Mouse (Mus musculus) liver, embryonic 12.5 days (tissue): ENCODE data around the gene Maea. TPM values are rescaled to one million over a fixed set of nuclear protein-coding genes. Genes with fewer than 3 reads are reported as not detected.
"Not testable (repeated sequence)": the region's sequence is repeated elsewhere in the genome, so short reads cannot be mapped to it uniquely, and the experiment has no call there.

Experiments used
- ATAC-seq: fragments of 200-750 bp; cut with Nextera tagmentation; 2 replicates; pipeline ENCODE4 v1.8.0; 2017; ENCODE audit warnings: moderate number of reproducible peaks, mild to moderate bottlenecking, moderate library complexity
- H3K27ac ChIP-seq: fragments of 300-500 bp; sonication (generic); 2 replicates; pipeline ENCODE4 v1.5.1; 2016; ENCODE audit warnings: mild to moderate bottlenecking
- H3K27me3 ChIP-seq: fragments of 300-500 bp; sonication (generic); replicated peaks from 2 replicates; pipeline ENCODE4 v1.6.1; 2016; ENCODE audit warnings: mild to moderate bottlenecking, moderate library complexity
- H3K36me3 ChIP-seq: fragments of 300-500 bp; sonication (generic); 2 replicates; pipeline ENCODE4 v1.6.1; 2016; ENCODE audit warnings: mild to moderate bottlenecking, moderate library complexity
- H3K4me1 ChIP-seq: fragments of 300-500 bp; sonication (generic); 2 replicates; pipeline ENCODE4 v1.6.1; 2016
- H3K4me2 ChIP-seq: fragments of 300-500 bp; sonication (generic); 2 replicates; pipeline ENCODE4 v1.6.1; 2016; ENCODE audit warnings: mild to moderate bottlenecking, moderate library complexity
- H3K4me3 ChIP-seq: fragments of 300-500 bp; sonication (generic); 2 replicates; pipeline ENCODE4 v1.5.1; 2016; ENCODE audit warnings: mild to moderate bottlenecking, moderate library complexity
- H3K9ac ChIP-seq: fragments of 300-500 bp; sonication (generic); 2 replicates; pipeline ENCODE4 v1.6.1; 2016; ENCODE audit warnings: mild to moderate bottlenecking, moderate library complexity
- H3K9me3 ChIP-seq: fragments of 300-500 bp; sonication (generic); replicated peaks from 2 replicates; pipeline ENCODE4 v1.6.1; 2016; ENCODE audit warnings: mild to moderate bottlenecking, moderate library complexity
- WGBS: fragments of 180-500 bp; shearing (Covaris S2); methylation state at CpG from one replicate; pipeline ENCODE4 v1.1.7; 2016; ENCODE audit not compliant: insufficient replicate concordance; 5-methylcytosine and 5-hydroxymethylcytosine counted together
- polyA plus RNA-seq: library from polyadenylated mRNA; unstranded; fragments of >200 nt; fragmentation: Nextera tagmentation; extraction: Ambion mirVana; gene quantifications from 2 replicates; pipeline ENCODE4 v1.2.1, GENCODE M21; 2016

Gene Maea
- polyA plus RNA-seq, 1 experiment from 2014 or later: 67.7 TPM

- WGBS: 58% methylated on average over 3 of the region's 3 CpGs
- H3K36me3 ChIP-seq: peaks cover 30% of the 10 kb centered on the region
Measured at GRCm38 (mm10) chr5:33342248-33342647, 6.9 kb downstream of the Maea start.

GRCm38 (mm10) chr5:33342821-33343220 lies 7.5 kb downstream of the Maea start:
- Histone ChIP-seq H3K27ac (no peak overlapping the region), H3K36me3 (peaks cover 30% of the 10 kb centered on the region), H3K4me3 (no peak overlapping the region), H3K4me2 (no peak overlapping the region), H3K4me1 (peaks cover 51% of the 10 kb centered on the region), H3K9ac (no peak overlapping the region), H3K9me3 (no peaks in the 10 kb centered on the region), H3K27me3 (no peaks in the 10 kb centered on the region)
- ATAC-seq: no peak

More at GRCm38 (mm10) chr5:33342248-33342647, 6.9 kb downstream of the Maea start:
- H3K9ac ChIP-seq, H3K4me3 ChIP-seq, H3K27ac ChIP-seq, H3K9me3 ChIP-seq, H3K4me2 ChIP-seq, H3K27me3 ChIP-seq, ATAC-seq: not testable (repeated sequence)
- H3K4me1 ChIP-seq: peaks cover 57% of the 10 kb centered on the region

DNA sequence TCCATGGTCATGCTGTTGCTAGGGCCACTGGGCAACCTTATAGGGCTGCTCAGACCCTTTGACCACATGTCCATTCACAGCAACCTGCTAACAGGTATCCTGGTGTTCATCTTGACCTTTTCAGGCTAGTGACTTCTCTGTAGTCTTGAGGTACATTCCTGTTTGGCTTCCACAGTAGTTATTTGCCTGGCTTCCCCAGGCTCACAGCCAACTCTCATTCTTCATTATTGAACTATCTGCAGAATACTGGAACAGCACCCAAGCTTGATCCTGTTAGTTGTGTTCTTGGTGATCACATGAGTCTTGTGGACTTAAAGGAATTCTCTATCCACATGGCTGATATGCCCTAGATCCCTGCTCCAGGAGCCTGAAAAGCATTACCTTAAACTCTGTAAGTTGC lies 8.3 kb downstream of the Maea start:
- H3K4me1 ChIP-seq: peaks cover 46% of the 10 kb centered on the region
- H3K9me3 ChIP-seq: no peaks in the 10 kb centered on the region
- H3K4me3 ChIP-seq: no peak overlapping the region
- H3K27ac ChIP-seq: no peak overlapping the region
- peak overlapping the region; percentile 21; the same call in 1 of the 2 replicates for H3K4me2 ChIP-seq
- H3K9ac ChIP-seq: no peak overlapping the region
- H3K36me3 ChIP-seq: peaks cover 25% of the 10 kb centered on the region
- H3K27me3 ChIP-seq: no peaks in the 10 kb centered on the region
- ATAC-seq: no peak

DNA sequence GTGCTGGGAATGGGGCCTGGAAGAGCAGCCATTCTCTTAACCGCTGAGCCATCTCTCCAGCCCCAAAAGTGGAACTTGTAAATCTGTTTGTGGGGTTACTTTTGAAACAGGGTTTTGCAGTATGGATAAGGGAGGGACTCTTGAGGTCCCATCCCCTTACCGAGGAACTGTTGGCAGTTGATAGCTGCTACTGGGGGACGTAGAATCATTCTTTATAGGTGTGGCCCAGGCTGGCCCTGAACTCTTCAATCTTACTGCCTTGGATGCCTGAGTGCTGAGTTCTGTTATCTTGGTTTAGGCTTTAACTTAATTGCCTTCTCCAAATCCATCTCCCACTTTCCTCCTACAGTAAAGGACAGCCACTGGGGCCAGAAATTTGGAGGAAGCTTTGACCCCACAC lies 8.8 kb downstream of the Maea start:
- Histone ChIP-seq H3K9me3 (no peaks in the 10 kb centered on the region), H3K4me3 (no peak overlapping the region), H3K36me3 (peaks cover 20% of the 10 kb centered on the region), H3K4me1 (peaks cover 46% of the 10 kb centered on the region), H3K27me3 (no peaks in the 10 kb centered on the region), H3K4me2 (peak overlapping the region; percentile 21), H3K27ac (0 out of 2 replicates have a peak overlapping the region, but pooled peaks have one; percentile 17), H3K9ac (no peak overlapping the region)
- WGBS: 38% methylated on average over 3 of the region's 3 CpGs
- ATAC-seq: peak; percentile 92

- Histone ChIP-seq H3K9ac (no peak overlapping the region), H3K4me1 (peaks cover 57% of the 10 kb centered on the region), H3K4me3 (no peak overlapping the region), H3K4me2 (no peak overlapping the region), H3K27me3 (no peaks in the 10 kb centered on the region), H3K36me3 (peaks cover 10% of the 10 kb centered on the region; the same call in 1 of the 2 replicates), H3K27ac (no peak overlapping the region), H3K9me3 (no peaks in the 10 kb centered on the region)
- ATAC-seq: no peak
- 53% methylated on average over 3 of the region's 3 CpGs for WGBS
Measured at GRCm38 (mm10) chr5:33347620-33348019, 12.3 kb downstream of the Maea start.

DNA sequence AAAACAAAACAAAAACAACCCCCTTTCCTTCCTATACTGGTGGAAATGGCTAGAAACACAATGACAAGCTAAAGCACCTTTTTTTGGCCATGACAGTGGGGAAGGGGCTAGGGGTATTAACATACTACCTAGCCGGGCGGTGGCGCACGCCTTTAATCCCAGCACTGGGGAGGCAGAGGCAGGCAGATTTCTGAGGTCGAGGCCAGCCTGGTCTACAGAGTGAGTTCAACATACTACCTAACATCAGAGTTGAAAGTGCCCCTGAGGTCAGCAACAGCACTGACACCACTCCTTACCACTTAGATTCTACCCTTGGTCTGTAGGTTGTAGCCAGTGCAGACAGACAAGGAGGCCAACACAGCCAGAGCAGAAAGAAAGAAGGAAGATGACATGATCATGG lies 13.9 kb downstream of the Maea start:
- Histone ChIP-seq H3K4me1 (peaks cover 50% of the 10 kb centered on the region), H3K4me3 (no peak overlapping the region)

GRCm38 (mm10) chr5:33349706-33350105 lies 14.4 kb downstream of the Maea start:
- ATAC-seq: no peak
- 68% methylated on average over 4 of the region's 4 CpGs for WGBS
- no peak overlapping the region for H3K4me2 ChIP-seq

More for the DNA sequence above, 13.9 kb downstream of the Maea start:
- 85% methylated on average over 5 of the region's 5 CpGs for WGBS
- Histone ChIP-seq H3K27me3 (no peaks in the 10 kb centered on the region), H3K36me3 (peaks cover 10% of the 10 kb centered on the region; the same call in 1 of the 2 replicates), H3K27ac (no peak overlapping the region), H3K4me2 (no peak overlapping the region), H3K9me3 (no peaks in the 10 kb centered on the region), H3K9ac (no peak overlapping the region)
- no peak for ATAC-seq

GRCm38 (mm10) chr5:33351556-33352272 lies 16.4 kb downstream of the Maea start:
- 0 out of 2 replicates have a peak overlapping the region, but pooled peaks have one; percentile 4 for H3K4me2 ChIP-seq
- ATAC-seq: no peak

More at GRCm38 (mm10) chr5:33349706-33350105, 14.4 kb downstream of the Maea start:
- H3K36me3 ChIP-seq: peaks cover 8% of the 10 kb centered on the region; the same call in 1 of the 2 replicates
- no peak overlapping the region for H3K27ac ChIP-seq
- H3K27me3 ChIP-seq: no peaks in the 10 kb centered on the region
- H3K4me3 ChIP-seq: no peak overlapping the region
- peaks cover 44% of the 10 kb centered on the region for H3K4me1 ChIP-seq
- H3K9ac ChIP-seq: no peak overlapping the region
- H3K9me3 ChIP-seq: no peaks in the 10 kb centered on the region

DNA sequence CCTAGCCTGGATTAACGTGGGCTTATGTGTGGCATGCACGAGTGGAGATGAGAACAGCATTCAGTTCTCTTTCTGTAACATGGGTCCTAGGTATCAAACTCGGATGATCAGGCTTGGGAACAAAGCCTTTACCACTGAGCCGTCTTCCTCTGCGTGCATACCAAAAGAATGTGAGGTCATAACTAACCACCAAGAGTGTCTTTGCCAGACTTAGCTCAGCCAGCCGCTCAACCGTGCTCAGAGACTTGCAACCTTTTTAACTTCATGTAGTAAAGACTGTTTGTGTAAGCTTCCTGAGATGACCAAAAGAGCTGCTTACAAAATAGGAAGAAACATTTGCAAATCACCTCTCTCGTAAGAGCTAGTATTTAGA lies 16.9 kb downstream of the Maea start:
- Histone ChIP-seq H3K36me3 (no peaks in the 10 kb centered on the region), H3K4me2 (0 out of 2 replicates have a peak overlapping the region, but pooled peaks have one; percentile 4), H3K9ac (no peak overlapping the region), H3K27ac (no peak overlapping the region), H3K9me3 (no peaks in the 10 kb centered on the region), H3K4me1 (peaks cover 49% of the 10 kb centered on the region), H3K27me3 (no peaks in the 10 kb centered on the region), H3K4me3 (no peak overlapping the region)
- no peak for ATAC-seq
- 58% methylated on average over 8 of the region's 8 CpGs for WGBS

More at GRCm38 (mm10) chr5:33351556-33352272, 16.4 kb downstream of the Maea start:
- no peaks in the 10 kb centered on the region for H3K36me3 ChIP-seq
- H3K9ac ChIP-seq: no peak overlapping the region
- peaks cover 43% of the 10 kb centered on the region for H3K4me1 ChIP-seq
- H3K4me3 ChIP-seq: no peak overlapping the region
- WGBS: 47% methylated on average over 3 of the region's 3 CpGs
- no peak overlapping the region for H3K27ac ChIP-seq
- H3K27me3 ChIP-seq: no peaks in the 10 kb centered on the region
- H3K9me3 ChIP-seq: no peaks in the 10 kb centered on the region

DNA sequence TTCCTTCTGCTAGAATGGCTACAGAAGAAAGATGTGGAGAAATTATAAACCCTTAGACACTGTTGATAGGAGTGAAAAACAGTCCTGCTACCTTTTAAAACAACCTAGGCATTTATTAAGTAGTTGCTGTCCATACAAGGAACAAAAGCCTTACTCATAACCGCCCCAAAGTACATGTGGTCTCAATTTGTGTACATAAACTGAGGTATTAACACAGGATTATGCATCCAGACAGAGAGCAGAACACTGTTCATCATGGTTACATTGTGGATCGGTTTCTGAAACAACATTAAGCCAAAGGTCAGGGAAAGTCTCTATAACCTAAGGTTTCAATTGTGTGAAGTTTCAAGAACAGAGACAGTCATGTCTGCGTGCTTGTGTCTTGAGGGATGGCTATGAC lies 17.7 kb downstream of the Maea start:
- H3K36me3 ChIP-seq: no peaks in the 10 kb centered on the region
- no peak overlapping the region for H3K27ac ChIP-seq
- ATAC-seq: no peak
- 81% methylated on average over 3 of the region's 3 CpGs for WGBS
- no peaks in the 10 kb centered on the region for H3K27me3 ChIP-seq
- no peaks in the 10 kb centered on the region for H3K9me3 ChIP-seq
- H3K4me3 ChIP-seq: no peak overlapping the region
- no peak overlapping the region for H3K9ac ChIP-seq
- H3K4me1 ChIP-seq: peaks cover 56% of the 10 kb centered on the region
- H3K4me2 ChIP-seq: no peak overlapping the region

DNA sequence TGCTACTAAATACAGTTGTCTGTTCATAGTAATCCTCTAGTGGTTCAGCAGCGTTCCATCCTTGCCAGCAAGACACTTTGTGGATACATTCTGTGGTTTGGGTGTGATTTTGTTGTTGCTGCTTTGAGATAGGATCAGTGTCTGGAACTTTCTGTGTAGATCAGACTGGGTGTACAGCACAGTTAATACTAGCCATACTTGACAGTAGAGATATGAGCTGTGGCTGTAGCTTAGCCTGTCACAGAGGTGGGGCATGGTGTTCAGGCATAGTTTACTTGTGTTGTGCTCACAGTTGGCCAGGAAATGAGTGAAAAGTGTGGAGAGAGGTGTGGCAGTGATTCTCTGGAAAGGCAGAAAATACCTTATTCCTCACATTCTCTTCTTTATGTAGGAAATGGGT lies 22.2 kb downstream of the Maea start:
- peaks cover 35% of the 10 kb centered on the region for H3K4me1 ChIP-seq
- no peaks in the 10 kb centered on the region for H3K27me3 ChIP-seq
- 48% methylated on average over 1 of the region's 1 CpGs for WGBS
- peaks cover 42% of the 10 kb centered on the region for H3K36me3 ChIP-seq
- no peak overlapping the region for H3K4me2 ChIP-seq
- H3K9ac ChIP-seq: no peak overlapping the region
- H3K9me3 ChIP-seq: no peaks in the 10 kb centered on the region
- H3K4me3 ChIP-seq: no peak overlapping the region
- no peak for ATAC-seq
- H3K27ac ChIP-seq: no peak overlapping the region

- H3K9me3 ChIP-seq: no peaks in the 10 kb centered on the region
- H3K4me2 ChIP-seq: no peak overlapping the region
- H3K27ac ChIP-seq: no peak overlapping the region; the same call in 1 of the 2 replicates
- H3K4me3 ChIP-seq: no peak overlapping the region
- WGBS: 82% methylated on average over 4 of the region's 4 CpGs
- H3K36me3 ChIP-seq: peaks cover 52% of the 10 kb centered on the region
- no peak overlapping the region for H3K9ac ChIP-seq
- no peak for ATAC-seq
- H3K27me3 ChIP-seq: no peaks in the 10 kb centered on the region
- H3K4me1 ChIP-seq: peaks cover 31% of the 10 kb centered on the region
Measured at GRCm38 (mm10) chr5:33358467-33358866, 23.2 kb downstream of the Maea start.
